Mouse (Mus musculus): ENCODE measurements around the gene Zmynd10. TPM values are rescaled to one million over a fixed set of nuclear protein-coding genes. Genes with fewer than 3 reads are reported as not detected.

Gene Zmynd10
- polyA plus RNA-seq, 3 experiments from 2014 or later, result 1.8 to 2.9 (median 2.1) TPM

DNA sequence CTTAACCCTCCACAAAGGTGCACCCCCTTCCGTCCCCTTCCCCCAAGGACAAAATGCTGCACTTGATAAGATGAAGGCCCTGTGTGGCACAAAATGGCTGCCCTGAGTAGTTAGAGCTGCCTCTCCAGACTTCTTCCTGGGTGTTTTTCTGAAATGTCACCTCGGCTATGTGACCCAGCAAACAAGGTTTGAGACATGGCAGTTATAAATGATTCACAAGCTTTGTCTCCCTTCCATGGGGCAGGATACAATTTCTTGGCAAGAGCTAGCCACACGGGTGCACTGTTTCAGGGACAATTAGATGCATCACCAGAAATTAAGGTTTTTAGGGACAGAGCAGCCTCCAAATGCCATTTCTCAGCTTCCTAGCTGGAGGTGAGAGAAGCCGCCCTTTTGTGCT, 6.7 kb upstream of the Zmynd10 start:
- no peak for ATAC-seq

DNA sequence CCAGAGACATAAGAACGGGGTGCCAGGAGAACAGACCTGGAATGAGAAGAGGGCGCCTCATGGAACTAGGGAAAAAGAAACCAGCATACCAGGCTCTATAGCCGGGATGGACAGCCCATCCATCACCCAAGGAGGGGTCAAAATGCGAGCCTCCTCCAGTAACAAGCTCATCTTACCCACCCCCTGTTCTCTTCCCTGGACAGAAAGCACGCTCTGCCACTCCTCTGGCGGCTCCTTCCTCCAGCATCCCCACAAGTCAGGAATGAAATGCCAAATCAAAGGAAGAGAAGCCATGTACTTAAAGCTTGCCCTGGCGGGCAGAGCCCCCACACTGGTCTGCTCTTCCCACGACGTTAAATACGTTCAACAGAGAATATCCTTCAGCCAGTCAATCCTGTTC, 6.1 kb upstream of the Zmynd10 start:
- no peak for ATAC-seq

DNA sequence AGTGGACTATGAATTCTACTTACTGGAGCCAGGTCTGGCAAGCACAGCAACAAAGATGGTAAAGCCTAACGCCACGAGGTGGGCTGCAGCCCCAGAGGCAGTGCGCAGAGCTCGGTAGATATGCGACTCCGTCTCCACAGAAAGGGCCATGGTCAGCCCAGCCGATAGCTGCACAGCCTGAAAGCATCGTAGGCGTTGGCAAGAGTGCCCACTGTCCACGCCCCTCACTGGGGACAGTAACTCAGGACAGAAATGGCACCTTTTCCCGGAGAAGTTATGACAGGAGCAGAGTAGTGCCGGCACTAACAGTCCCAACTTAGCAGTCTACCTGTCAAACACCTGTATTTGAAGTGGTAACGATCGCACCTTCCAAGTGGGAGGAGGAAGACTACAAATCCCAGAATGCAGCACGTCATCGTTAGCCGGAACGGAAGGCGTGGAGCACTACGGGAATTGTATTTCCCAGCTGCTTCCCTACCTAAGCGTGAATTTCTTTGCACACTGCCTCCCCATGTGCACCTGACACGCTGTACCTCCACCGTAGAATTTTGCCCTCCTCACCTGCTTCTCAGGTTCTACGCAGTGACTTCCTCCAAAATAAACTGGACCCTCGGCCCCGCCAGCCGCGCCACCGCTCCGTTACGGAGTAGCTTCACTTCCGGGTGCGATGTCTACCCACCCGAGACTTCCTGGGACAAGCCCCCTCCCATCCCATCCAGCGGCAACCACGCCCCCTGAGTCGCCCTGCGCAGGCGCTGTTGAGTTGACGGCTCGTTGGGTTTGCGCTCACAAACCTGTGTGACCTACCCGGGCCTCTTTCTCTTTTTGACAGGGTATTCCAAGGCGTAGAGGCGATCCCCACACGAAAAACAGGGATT, 5.4 kb upstream of the Zmynd10 start, which contains the start of the genes Cyb561d2 and Nprl2:
Gene Cyb561d2 (minus strand): TSS at position 720 of the 878 bp plus-strand sequence.
Gene Nprl2 (plus strand): TSS at position 753 of the 878 bp plus-strand sequence.
- peak; percentile 87 for ATAC-seq

DNA sequence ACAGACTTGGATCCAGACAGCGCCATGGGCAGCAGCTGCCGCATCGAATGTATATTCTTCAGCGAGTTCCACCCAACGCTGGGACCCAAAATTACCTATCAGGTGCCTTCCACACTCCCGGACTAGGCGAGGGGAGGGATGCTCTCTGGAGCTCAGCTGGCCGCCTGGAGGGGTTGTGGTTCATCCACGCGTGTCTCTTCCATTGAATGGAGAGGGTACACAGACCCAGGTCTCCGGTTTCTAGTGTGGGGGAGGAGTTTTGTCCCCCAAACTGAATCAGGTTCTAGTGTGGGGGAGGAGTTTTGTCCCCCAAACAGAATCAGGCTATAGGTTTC, 4.8 kb upstream of the Zmynd10 start:
- ATAC-seq, result no peak

DNA sequence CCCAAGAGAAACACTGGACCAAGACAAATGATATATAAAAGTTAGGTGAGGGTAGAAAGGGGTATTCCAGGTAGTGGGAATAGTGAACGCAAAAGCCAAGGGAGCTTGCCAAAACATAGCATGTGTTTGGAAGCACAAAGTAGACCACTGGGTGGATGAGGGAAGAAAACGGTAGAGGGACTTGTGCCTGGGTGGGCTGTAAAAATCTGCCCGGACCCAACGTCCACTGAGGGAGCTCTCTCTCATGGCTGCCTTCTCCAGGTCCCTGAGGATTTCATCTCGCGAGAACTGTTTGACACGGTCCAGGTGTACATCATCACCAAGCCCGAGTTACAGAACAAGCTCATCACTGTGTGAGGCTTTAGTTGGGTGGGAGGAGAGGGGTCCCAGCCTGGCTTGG, 4.4 kb upstream of the Zmynd10 start:
- ATAC-seq, result no peak

DNA sequence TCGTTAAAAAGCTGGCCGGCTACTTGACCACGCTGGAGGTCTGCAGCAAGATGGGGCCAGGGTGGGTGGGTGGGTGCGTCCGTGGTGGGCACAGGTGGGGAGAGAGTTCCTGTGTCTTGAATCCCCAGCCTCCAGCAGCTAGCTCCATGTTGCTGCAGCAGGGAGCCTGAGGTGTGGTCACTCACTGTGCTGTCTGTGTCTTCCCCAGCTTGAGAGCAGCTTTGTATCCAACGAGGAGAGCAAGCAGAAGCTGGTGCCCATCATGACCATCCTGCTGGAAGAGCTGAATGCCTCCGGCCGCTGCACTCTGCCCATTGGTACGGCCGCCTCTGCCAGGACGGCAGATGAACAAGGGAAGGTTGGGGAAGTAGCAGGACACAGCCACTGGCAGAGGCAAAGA, 3.8 kb upstream of the Zmynd10 start:
- no peak for ATAC-seq

DNA sequence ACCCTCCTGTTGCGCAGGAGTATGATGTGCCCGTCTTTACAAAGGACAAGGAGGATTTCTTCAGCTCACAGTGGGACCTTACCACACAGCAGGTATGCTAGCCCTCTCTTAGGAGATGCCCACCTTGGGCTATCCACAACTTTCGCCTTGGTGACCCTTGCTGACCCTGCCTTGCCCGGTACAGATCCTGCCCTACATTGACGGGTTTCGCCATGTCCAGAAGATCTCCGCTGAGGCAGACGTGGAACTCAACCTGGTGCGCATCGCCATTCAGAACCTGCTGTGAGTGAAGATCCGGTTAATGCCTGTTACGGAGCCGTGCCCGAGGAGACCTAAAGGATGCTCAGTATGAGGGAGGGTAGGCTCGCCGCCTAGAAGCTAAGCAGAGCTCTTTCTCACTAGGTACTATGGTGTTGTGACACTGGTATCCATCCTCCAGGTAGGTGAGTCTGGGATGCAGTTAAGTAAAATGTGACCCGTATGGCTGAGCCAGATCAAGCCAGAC, 2.9 kb upstream of the Zmynd10 start:
- ATAC-seq, result no peak

DNA sequence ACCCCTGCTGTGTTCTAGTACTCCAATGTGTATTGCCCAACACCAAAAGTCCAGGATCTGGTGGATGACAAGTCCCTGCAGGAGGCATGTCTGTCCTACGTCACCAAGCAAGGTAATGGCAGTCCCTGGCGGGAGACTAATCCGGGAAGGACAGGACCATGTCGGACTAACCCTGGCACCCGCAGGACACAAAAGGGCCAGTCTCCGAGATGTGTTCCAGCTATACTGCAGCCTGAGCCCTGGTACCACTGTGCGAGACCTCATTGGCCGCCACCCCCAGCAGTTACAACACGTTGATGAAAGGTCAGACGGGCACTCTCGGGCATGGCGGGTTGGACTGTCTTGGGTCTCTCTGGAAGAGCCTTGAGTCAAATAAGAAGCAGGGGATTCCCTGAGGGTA, 2.4 kb upstream of the Zmynd10 start:
- no peak for ATAC-seq

DNA sequence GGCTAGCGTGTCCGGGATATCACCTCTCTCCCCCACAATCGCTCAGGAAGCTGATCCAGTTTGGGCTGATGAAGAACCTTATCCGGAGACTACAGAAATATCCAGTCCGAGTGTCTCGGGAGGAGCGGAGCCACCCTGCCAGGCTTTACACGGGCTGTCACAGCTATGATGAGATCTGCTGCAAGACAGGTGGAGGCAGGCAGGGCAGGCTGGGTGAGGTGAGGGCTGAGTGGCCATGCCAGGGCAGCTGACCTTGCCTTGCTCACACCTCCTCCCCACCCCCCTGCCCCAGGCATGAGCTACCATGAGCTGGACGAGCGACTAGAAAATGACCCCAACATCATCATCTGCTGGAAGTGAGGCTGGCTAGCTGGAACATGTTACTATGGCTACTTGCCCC, 1.9 kb upstream of the Zmynd10 start:
- no peak for ATAC-seq

DNA sequence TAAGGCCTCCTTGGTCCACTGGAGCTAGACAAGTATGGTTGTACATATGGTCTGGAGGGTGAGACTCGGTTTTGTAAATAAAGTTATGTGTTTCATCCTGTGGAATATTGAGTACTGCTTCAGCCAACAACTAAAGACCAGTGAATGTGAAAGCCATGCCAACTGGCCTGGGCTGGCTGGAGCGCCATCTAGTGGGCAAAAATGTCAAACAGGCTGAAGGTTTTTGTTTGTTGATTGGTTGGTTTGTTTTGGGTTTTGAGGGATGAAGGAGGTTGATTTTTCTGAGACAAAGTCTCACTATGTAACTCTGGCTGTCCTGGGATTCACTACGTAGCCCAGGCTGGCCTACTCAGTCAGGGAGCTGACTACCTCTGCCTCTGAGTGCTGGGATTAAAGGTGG, 1.5 kb upstream of the Zmynd10 start:
- no peak for ATAC-seq

DNA sequence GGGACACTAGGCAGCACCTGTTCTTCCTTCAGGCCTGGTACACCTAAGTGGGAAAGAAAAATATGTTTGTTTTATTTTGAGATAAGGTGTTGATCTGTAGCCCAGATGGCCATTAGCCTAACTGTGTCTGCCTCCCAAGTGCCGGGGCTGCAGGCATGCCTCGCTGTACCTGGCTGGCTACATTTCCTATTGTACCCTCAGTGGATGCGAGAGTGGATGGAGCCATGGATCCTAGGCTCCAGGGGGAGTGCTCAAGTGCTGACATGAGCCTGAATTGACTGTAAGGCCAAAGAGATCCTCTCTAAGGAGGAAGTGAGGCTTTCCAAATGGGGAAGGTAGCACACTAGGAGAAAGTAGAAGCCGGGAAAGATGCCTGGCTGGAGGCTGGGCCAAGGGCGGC, 859 bp downstream of the Zmynd10 start:
- no peak for ATAC-seq

DNA sequence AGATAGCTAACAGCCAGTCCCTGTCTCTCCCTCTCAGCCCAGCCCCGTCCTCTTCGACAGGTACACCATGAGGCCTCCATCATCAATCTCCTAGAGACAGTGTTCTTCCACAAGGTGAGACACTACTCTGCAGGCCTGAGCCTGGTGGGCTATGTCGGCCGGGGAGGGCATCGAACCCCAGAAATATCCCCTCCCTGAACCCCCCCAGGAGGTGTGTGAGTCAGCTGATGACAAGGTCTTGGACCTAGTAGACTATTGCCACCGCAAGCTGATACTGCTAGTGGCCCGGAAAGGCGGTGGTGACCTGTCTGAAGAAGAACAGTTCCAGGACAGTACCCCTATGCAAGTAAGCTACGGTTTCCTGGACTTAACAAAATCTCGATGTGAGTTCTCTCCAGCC, 1.7 kb downstream of the Zmynd10 start:
- no peak for ATAC-seq

DNA sequence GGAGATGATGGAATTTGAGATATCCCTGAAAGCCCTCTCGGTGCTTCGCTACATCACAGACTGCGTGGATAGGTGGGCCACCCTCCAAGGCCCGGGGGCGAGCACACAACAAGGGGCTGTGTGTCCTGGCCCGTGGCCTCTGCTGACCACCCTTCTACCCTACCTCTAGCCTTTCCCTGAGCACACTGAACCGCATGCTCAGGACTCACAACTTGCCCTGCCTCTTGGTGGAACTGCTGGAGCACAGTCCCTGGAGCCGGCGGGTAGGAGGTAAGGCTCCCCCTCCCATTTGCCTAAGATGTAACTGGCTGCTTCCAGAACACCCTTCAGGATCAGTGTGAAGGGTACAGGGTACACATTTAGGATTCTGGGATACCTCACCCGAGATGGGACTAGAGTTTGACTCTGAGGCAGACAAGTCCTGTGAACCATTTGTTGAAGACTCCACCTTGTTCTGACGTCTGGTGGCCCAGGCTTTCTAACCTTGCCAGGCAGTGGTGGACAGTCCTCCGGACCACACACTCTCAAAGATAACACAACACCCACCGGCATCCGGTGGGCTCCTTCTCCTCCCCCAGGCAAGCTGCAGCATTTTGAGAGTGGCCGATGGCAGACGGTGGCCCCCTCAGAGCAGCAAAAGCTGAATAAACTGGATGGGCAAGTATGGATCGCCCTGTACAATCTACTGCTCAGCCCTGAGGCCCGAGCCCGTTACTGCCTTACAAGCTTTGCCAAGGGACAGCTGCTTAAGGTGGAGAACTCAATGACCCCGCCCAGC, 2.4 kb downstream of the Zmynd10 start:
- no peak for ATAC-seq

DNA sequence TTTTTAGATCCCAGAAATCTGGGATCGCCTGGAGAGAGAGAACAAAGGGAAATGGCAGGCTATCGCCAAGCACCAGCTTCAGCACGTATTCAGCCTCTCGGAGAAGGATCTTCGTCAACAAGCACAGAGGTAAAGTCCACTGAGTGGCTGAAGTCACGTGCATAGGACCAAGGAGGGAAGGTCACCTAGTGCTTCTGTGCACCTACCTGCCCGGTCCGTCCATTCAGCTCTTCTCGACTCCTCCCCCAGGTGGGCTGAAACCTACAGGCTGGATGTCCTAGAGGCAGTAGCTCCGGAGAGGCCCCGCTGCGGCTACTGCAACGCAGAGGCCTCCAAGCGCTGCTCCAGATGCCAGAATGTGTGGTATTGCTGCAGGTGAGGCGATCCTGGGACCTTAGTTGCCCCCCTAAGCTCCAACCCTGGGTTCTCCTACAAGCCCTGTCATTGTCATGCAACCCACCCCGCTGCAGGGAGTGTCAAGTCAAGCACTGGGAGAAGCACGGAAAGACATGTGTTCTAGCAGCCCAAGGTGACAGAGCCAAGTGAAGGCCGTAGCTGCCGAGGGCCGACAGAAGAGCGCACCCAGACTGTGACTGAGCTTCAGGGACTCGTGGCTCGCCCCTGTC, 3.5 kb downstream of the Zmynd10 start:
- no peak for ATAC-seq

DNA sequence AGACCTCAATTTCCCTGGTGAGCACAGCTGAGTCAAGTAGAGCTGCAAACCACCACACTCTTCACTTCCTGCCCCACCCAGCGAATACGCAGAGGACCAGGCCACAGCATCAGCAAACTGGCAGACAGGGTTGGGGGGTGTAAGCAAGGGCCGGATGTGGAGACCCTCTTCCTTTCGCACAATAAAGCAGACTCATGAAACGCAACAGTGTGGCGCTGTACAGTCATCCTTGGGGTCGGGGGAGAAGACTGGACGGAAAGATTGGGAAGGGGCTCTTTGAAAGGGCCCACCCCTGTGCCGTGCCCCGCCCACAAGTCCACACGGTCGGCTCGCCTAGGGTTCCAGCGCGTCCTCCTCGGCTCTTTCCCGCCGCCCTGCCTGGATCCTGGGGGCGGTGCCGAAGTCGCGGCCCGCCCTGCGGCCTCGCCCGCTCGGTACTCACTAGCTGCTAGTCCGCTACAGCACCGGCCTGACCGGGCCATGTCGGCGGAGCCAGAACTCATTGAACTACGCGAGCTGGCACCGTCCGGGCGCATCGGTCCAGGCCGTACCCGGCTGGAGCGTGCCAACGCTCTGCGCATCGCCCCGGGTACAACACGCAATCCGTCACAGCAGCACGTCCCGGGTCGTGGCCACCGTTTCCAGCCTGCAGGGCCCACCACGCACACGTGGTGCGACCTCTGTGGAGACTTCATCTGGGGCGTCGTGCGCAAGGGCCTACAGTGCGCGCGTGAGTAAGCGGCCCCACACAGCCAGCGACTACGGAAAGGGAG, 4.2 kb downstream of the Zmynd10 start, which contains the start of gene Rassf1:
Gene Rassf1 (plus strand): TSS at position 439 of the 773 bp plus-strand sequence.
- ATAC-seq, result peak; percentile 72

DNA sequence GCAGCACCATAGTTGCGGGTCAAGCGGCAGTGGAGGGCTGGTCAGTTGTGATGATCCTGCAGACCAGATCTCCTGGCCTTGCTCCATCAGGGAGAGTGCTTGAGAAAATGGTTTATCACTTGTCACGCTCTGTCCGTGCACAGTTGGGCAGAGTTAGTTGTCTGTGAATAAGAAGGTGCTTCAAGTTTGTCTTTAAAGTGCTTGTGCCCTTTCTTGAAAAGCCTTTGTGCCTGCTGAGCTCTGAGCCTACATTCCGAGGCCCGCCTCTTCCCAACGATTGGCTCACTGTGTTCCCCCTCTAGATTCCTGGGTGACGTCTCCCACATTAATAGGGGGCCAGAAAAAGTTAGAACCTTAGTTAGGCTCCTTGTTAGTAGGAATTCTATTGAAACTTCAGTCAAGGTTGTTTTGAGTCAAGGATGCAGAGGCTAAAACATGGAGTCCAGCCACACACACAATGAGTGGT, 4.8 kb downstream of the Zmynd10 start:
- no peak for ATAC-seq

DNA sequence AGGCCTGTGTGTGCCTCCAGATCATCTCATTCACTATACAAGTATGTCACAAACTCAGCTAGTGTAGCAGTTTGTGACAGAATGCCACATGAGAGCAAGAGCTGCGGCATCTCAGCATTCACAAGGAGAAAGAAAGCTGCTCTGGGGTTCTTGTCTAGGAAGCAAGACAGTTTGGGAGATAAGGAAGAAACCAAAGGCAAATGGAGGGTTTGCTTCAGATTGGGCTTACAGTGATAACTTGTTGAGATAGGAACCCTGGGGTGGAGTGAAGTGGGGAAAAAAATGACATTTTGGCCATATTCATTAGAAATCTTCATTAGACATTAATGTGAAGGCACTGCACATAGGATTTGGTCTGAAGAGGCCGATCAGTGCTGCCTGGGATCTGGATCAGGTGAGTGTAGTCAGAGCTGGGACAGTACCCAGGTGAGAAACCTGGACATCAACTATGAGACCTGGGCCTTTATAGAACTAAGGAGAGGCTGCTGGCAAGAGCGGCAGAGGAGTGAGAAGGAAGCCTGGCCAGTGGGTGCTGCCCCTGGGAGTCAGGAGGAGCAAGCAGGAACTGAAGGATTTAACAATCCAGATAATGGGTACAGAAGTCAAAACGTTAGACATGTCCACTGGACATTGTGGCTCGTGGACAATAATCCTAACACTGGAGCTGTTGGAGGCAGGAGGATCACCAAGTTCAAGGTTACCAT, 5.7 kb downstream of the Zmynd10 start:
- ATAC-seq, result no peak

DNA sequence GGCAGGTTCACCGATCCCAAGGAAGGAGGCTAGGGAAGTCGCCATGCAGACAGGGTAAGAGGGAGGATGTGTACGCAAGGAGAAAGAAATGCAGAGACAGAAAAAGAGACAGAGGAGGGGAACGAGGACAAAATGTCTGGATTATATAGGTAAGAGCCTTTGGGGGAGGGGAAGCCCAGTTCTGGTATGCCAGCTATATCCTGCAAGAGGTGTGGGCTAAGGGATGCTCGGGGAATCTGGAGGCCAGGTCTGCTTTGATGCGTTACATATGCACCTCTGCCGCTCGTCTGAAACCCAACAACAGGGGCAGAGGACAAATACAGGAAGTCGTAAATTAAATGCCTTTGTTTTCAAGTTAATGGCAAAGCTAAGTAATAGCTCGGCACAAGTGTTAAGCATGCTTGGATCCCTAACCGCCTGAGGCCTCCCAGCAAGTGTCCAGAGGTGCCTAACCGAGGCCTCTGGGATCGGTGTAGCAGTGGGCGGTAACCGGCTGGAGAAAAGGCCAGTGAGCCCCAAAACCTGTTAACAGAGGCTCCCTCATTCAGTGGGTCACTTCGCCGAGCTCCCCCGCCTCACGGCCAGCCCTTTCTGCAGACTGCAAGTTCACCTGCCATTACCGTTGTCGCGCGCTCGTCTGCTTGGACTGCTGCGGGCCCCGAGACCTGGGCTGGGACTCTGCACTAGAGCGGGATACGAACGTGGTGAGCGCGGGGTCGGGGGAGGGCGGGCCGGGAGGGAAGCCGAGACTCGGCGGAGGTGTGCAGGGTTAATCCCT, 6.6 kb downstream of the Zmynd10 start:
- ATAC-seq, result no peak

DNA sequence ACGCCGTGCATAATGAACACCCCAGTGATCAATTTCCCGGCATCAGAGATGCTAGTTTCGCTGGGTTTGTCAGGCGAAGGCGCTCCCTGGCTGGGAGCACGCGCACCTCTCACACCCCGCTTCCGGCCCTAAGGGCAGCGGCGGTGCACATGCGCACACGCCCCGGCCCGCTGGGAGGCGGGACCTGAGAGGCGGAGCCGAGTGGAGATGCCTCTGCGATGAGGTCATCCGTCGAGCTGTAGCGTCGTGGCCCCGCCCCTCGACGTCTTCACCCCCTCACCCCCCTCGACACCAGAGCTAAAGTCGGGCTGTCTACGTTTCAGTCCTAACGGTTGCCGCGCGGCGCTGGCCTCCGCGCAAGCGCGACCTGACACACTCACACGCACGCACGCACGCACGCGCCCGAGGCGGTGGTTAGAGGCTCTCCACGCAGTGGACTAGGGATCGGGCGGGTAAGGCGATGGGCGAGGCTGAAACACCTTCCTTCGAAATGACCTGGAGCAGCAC, 7.3 kb downstream of the Zmynd10 start:
- ATAC-seq, result peak; percentile 74

DNA sequence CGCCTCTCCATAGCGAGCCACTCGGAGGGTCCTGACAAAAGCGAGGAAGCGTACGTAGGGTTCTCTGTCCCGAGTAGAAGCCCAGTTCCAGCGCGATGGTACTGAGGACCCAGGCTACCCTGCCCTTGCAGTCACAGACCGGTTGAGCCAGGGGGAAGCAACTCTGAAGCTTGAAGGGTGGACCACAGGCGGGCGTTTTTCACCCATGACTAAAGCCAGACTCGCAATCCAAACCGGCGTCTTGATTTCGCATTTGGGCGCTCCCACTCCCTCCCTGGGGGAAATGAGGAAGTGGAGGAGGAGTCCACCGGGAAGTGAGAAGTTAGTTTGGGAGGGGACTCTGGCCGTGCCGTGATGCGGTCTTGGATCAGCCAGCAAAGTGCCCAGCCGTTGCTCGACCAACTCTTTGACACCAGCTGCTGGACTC, 7.9 kb downstream of the Zmynd10 start:
- ATAC-seq, result no peak

All from inflammation-experienced regulatory T-cells, adult 6 months (primary cell).